Mouse (Mus musculus) kidney, adult 18-20 months (tissue): ENCODE data around the gene Polr1e.
"Not testable (repeated sequence)": the region's sequence is repeated elsewhere in the genome, so short reads cannot be mapped to it uniquely, and the experiment has no call there.

Experiments used
- DNase-seq: peaks from one replicate; pipeline ENCODE4 v3.0.0; 2021

Polr1e gene

DNA sequence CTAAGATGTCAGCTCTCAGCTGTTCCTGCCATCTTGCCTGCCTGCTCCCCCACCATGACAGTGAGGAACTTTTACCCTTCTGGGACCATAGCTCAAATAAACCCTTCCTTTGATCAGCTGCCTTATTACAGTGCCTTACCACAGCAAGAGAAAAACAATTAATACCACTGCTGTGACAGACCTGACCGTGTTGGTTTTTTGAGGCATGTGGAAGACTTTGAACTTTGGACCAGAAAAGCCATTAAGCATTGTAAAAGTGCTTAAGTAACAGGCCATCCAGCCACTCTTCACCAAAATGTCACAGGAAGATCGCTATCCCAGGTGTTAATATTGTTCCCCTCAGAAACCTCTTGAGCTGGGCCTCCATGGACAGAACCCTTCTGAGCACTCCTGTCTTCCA lies 46.2 kb downstream of the Polr1e start:
- no peak for DNase-seq

DNA sequence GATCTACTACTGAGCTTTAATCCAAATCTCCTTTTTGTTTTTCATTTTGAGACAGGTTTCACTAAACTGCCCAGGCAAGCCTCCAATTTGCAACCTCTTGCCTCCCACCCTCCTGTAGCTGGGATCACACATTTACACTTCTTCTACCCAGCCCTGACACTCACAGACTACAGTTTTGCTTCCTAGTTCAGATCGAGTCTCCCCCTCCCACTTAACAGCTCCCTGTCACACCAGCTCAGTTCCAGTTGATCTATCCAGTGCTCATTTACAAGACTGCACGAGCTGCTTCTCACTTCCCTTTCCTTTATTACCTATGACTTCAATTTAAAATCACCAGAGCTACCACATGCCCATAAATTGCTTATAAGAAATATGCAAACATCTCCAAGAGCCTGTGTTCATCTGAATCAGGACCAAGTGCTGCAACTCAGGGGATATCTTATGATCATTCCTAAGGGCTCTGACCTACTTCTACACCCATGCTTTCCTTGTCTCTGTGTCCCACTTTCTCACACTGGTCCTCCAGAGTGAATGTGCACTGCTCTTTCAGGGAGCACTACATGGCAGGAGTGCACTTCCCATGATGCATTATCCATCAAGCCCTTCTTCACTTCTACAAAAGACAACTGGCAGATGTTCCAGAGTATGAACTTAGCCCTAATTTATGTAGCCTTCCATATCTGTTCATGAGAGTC lies 47.8 kb downstream of the Polr1e start:
- DNase-seq, result no peak

DNA sequence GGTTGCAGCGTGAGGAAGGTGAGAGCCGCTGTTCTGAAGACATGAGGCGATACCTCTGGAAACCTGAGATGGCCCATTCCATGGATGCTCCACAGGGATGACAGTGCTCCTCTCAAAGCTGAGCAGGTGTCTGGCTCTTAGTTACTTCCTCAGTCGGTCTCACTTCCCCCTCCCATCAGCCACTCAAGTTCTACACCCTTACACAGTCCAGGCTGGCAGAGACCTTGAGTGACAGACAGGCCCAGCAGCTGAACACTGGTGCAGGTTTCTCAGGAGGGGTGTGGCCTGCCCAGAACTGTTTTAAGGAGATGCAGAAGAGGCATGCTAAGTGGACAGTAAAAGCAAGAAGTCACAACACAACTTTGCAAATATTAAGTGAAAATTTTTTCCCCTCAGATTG lies 49.4 kb downstream of the Polr1e start:
- DNase-seq, result no peak

DNA sequence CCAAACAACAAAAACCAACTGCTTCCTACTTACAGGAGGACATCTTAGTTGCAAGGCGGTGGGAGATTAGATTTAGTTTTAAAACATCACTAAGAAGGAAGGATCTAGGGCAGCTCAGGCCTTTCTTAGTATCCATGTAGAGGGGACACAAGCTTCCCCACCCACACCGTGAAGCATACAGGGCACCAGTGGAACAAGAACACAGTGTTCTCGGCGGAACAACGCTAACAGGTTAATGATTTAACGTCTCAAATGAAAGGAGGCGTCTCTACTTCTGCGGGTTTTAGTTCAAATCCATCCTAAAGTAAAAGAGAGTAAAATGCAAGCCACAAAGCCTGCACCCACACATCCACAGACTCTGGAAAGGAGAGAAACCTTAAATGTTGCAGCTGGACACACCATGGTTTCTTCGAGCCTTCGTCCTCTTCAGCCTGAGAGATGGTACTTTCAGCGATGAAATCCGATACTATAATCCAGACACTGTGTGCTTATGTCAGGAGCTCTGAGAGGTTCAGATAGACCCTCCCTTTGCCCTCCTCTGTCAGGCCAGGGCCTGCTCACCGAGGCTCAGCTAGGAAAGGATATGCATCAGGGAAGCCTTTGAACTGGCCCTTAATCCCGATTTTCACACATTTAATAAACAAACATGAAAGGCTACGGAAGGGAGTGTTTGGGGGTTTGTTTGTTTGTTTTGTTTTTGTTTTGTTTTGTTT lies 54.0 kb downstream of the Polr1e start:
- peak; percentile 22 for DNase-seq

DNA sequence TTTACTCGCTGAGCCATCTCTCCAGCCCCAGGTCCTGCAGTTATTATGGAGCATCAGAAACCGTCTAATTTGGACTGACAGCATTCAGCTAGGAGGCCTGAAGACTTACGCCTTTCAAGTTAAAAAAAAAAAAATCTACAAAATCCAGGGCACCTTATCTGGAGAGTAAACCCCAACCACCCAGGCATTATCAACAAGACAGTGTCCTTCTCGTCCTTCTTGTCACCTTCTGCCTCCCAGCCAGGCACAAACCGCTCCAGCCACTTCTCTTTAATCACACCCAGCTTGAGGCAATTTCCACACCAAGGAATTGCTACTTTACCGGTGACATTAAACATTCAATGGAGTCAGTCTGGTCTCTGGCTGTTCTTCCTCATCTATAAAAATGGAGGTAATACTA lies 55.2 kb downstream of the Polr1e start:
- DNase-seq, result no peak

DNA sequence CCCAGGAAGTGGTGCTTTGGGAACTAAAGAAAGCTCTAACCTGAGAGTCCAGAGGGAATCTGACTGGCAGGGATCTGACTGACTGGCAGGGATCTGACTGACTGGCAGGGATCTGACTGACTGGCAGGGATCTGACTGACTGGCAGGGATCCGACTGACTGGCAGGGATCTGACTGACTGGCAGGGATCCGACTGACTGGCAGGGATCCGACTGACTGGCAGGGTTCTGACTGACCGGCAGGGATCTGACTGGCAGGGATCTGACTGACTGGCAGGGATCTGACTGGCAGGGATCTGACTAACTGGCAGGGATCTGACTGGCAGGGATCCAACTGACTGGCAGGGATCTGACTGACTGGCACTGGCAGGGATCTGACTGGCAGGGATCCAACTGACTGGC lies 62.7 kb downstream of the Polr1e start:
- not testable (repeated sequence) for DNase-seq

DNA sequence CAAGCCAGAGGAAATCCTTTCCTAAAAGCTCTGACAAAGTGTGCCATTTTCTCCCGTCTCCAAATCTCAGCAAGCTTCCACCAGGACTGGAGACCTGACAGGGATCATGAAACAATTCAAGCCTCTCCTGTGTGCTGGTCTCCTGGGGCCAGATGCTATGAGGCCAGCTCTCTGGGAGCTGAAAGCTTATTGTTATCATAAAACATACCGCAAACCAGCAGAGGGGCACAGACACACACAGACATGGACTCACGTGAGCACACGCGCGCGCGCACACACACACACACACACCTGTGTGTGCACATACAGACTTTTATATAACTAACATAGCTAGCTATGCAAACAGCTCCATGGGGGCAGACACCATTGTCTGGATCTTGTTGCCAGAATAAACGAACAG lies 64.6 kb downstream of the Polr1e start:
- DNase-seq, result no peak

DNA sequence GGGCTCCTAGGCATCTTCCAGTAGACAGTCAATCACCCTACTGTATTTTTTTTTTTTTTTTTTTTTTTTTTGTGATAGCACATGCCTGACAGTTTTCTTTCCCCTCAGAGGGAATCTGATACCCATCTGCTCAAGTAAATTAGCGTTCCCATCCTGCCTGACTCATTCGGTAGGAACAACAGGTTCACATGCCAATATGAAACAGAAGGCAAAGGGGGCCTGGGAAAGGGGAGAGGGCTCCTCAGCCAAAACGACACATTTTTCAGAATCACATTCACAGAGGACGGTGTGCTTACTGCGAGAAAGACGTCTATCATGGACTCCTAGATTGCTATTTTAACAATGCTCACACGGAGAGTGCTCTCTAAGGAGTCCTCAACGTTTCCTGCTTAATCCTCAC lies 65.1 kb downstream of the Polr1e start:
- DNase-seq, result no peak

DNA sequence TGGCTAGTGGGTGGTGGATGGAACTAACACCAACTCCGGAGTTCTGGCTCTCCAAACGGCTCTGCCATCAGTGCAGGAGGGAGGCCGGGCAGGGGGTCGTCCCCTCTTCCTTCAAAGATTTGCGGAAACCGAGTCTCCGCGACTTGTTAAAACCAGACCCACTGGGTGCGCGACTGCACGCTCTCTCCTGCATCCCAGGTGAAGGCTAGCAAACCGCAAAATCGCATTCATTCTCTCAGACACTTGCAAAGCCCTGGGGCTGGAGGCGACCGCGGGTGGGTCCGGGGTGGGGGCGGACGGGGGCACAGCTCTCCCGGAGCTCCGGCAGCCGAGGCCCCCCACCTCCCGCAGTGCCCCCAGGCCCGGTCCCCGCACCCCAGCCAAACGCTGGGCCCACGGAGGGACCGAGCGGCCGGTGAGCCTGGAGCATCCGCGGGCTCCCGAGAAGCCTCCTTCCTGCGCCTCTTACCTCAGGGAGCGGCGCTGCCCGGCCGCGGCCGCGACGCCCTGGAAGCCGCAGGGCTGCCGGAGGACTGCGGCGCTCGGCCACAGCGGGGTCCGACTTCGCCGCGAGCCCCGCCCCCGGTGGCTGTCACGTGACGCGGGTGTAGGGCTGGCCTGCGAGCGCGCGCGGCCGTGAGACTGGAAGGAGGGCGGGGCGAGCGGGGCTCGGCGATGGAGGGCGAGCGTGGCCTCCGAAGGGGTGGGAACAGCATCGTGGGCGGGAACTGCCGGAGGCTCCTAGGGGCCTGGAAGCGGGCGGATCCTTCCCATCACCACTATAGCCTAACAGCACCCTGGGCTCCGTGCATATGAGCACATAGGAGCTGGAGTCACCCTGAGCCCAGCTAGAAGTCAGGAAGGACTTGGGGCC lies 65.9 kb downstream of the Polr1e start, which contains the start of gene Fbxo10:
TSS of gene Fbxo10 (minus strand) at position 584 of the 874 bp plus-strand sequence.
- peak; percentile 92 for DNase-seq

DNA sequence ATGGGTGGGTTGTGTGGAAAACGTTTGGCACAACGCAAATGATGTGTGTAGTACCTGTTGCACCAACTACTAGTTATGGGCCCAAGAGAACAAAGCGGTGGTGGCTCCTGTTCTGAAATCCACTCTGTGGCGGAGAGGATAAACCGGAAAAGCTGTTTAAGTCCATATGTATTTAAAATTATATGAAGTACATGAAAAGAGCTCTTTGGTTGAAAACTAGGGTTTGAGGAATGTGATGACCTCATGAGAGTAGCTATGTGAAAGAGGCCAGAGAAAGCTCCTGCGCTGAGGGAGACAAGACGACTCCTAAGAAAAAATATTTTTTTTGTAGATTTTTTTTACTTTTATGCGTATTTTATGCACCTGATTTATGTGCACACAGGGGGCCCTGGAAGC lies 66.5 kb downstream of the Polr1e start:
- no peak for DNase-seq
